Mouse (Mus musculus): ENCODE data around the gene Adam23. TPM values are rescaled to one million over a fixed set of nuclear protein-coding genes. Genes with fewer than 3 reads are reported as not detected.

Adam23 gene
- total RNA-seq (2021) = 10 to 100 TPM; 12.8 to 16.4 TPM
- long read RNA-seq, experiment 1, full-length matches to known transcripts = 7 of 7 reads
- long read RNA-seq, experiment 1, partial matches to known transcripts = 0 of 7 reads
- long read RNA-seq, experiment 1, other reads (novel, unspliced or antisense) = 0 of 7 reads
- long read RNA-seq, experiment 2, full-length matches to known transcripts = 8 of 13 reads
- long read RNA-seq, experiment 2, partial matches to known transcripts = 3 of 13 reads
- long read RNA-seq, experiment 2, other reads (novel, unspliced or antisense) = 2 of 13 reads

GRCm38 (mm10) chr1:63445656-63446046 is at the start of gene Adam23:
Gene Adam23 (plus strand): TSS chr1:63445891.
- peak; percentile 21 to 26 for DNase-seq (ENCODE audit: low spot score in 2 of 2)

GRCm38 (mm10) chr1:63401130-63401529 is 44.6 kb upstream of the Adam23 start:
- DNase-seq (ENCODE audit: low spot score in 2 of 2) = peak in 1 of 2 experiments; percentile 10

- DNase-seq (ENCODE audit: low spot score in 2 of 2) = peak; percentile 46 to 54
Observed at GRCm38 (mm10) chr1:63403601-63404000, 42.1 kb upstream of the Adam23 start.

GRCm38 (mm10) chr1:63408344-63408743 is 37.3 kb upstream of the Adam23 start:
- DNase-seq (ENCODE audit: low spot score in 2 of 2) = no peak

- DNase-seq (ENCODE audit: low spot score in 2 of 2) = no peak
Observed at GRCm38 (mm10) chr1:63418491-63418890, 27.2 kb upstream of the Adam23 start.

GRCm38 (mm10) chr1:63430668-63431067 is 15.0 kb upstream of the Adam23 start:
- no peak for DNase-seq (ENCODE audit: low spot score in 2 of 2)

- DNase-seq (ENCODE audit: low spot score in 2 of 2) = no peak
Observed at GRCm38 (mm10) chr1:63431166-63431565, 14.5 kb upstream of the Adam23 start.

GRCm38 (mm10) chr1:63431842-63432241 is 13.8 kb upstream of the Adam23 start:
- no peak for DNase-seq (ENCODE audit: low spot score in 2 of 2)

- DNase-seq (ENCODE audit: low spot score in 2 of 2) = no peak
Observed at GRCm38 (mm10) chr1:63434052-63434451, 11.6 kb upstream of the Adam23 start.

- DNase-seq (ENCODE audit: low spot score in 2 of 2) = no peak
Observed at GRCm38 (mm10) chr1:63437529-63437928, 8.2 kb upstream of the Adam23 start.

GRCm38 (mm10) chr1:63442186-63442585 is 3.5 kb upstream of the Adam23 start:
- DNase-seq (ENCODE audit: low spot score in 2 of 2) = no peak

- no peak for DNase-seq (ENCODE audit: low spot score in 2 of 2)
Observed at GRCm38 (mm10) chr1:63442616-63443015, 3.1 kb upstream of the Adam23 start.

GRCm38 (mm10) chr1:63445149-63445609 is 512 bp upstream of the Adam23 start:
- DNase-seq (ENCODE audit: low spot score in 2 of 2) = no peak

GRCm38 (mm10) chr1:63446047-63446704 is 485 bp downstream of the Adam23 start:
- peak; percentile 31 to 40 for DNase-seq (ENCODE audit: low spot score in 2 of 2)

GRCm38 (mm10) chr1:63446721-63447120 is 1.0 kb downstream of the Adam23 start:
- no peak for DNase-seq (ENCODE audit: low spot score in 2 of 2)

- DNase-seq (ENCODE audit: low spot score in 2 of 2) = no peak
Observed at GRCm38 (mm10) chr1:63450091-63450490, 4.4 kb downstream of the Adam23 start.

- DNase-seq (ENCODE audit: low spot score in 2 of 2) = no peak
Observed at GRCm38 (mm10) chr1:63453332-63453887, 7.7 kb downstream of the Adam23 start.

GRCm38 (mm10) chr1:63457801-63458519 is 12.3 kb downstream of the Adam23 start:
- DNase-seq (ENCODE audit: low spot score in 2 of 2) = no peak

- DNase-seq (ENCODE audit: low spot score in 2 of 2) = no peak
Observed at GRCm38 (mm10) chr1:63459151-63459550, 13.5 kb downstream of the Adam23 start.

- no peak for DNase-seq (ENCODE audit: low spot score in 2 of 2)
Observed at GRCm38 (mm10) chr1:63459926-63460325, 14.2 kb downstream of the Adam23 start.

GRCm38 (mm10) chr1:63464441-63464840 is 18.8 kb downstream of the Adam23 start:
- DNase-seq (ENCODE audit: low spot score in 2 of 2) = no peak

GRCm38 (mm10) chr1:63473272-63473671 is 27.6 kb downstream of the Adam23 start:
- no peak for DNase-seq (ENCODE audit: low spot score in 2 of 2)

All from adrenal gland, adult 18-20 months (tissue).